Mouse (Mus musculus): ENCODE results near the gene Dbnl. TPM values are rescaled to one million over a fixed set of nuclear protein-coding genes. Genes with fewer than 3 reads are reported as not detected.

The Dbnl gene
- polyA plus RNA-seq, 1 experiment from 2014 or later: 160 TPM

DNA sequence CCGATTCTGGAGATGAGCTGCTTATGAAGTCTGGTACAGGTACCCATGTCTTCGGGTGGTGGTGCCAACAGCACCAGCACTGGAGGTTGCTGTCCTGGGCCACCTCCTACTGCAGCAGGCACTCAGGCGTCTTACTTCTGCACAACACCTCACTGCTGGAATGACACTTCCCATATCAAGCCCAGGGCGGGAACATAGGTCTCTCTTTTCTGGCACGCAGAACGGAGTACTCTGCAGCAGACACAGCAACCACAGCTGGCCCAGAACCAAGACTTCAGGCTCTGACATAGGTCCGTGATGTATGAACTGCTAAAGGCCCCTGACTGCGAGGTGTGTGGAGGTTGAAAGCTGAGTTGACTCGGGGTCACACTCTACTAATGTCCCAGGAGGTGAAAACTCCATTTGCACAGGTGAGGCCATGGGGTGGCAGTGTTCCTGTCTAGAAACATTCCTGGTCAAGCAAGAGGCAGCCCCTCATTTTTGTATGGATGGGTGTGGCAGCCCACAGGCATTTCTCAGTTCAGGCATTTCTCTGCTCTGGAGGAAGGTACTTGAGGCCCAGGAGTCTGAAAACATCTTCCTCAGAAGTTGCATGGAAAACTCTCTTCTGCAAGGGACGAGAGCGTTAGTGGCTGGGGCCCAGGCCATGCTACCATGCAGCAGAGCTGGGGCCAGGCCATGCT, 40.4 kb downstream of the Dbnl start:
- Histone ChIP-seq H3K9me3 (no peaks in the 10 kb centered on the region), H3K4me1 (replicated peaks) (no peaks in the 10 kb centered on the region), H3K27me3 (ENCODE audit: insufficient read depth, poor library complexity, severe bottlenecking) (no peaks in the 10 kb centered on the region), H3K27ac (no peak overlapping the region), H3K36me3 (peaks cover 60% of the 10 kb centered on the region), H3K4me3 (no peak overlapping the region)
- 91% methylated on average over 11 of the region's 11 CpGs for WGBS
- no peak for DNase-seq (ENCODE audit: low spot score)

- no peak overlapping the region for H3K4me3 ChIP-seq
- DNase-seq (ENCODE audit: low spot score): no peak
- H3K27me3 ChIP-seq (ENCODE audit: insufficient read depth, poor library complexity, severe bottlenecking): no peaks in the 10 kb centered on the region
- H3K4me1 ChIP-seq (replicated peaks): no peaks in the 10 kb centered on the region
- 95% methylated on average over 12 of the region's 12 CpGs for WGBS
- no peak overlapping the region for H3K27ac ChIP-seq
- H3K36me3 ChIP-seq: peaks cover 67% of the 10 kb centered on the region
- H3K9me3 ChIP-seq: no peaks in the 10 kb centered on the region
Measured at GRCm38 (mm10) chr11:5829327-5829726, 41.0 kb downstream of the Dbnl start.

- no peak overlapping the region for H3K27ac ChIP-seq
- no peaks in the 10 kb centered on the region for H3K27me3 ChIP-seq (ENCODE audit: insufficient read depth, poor library complexity, severe bottlenecking)
- no peak for DNase-seq (ENCODE audit: low spot score)
- H3K4me1 ChIP-seq (replicated peaks): peaks cover 15% of the 10 kb centered on the region
- H3K9me3 ChIP-seq: no peaks in the 10 kb centered on the region
- 85% methylated on average over 9 of the region's 9 CpGs for WGBS
- H3K36me3 ChIP-seq: peaks cover 55% of the 10 kb centered on the region
- no peak overlapping the region; the same call in 1 of the 2 replicates for H3K4me3 ChIP-seq
Measured at GRCm38 (mm10) chr11:5834506-5834905, 46.2 kb downstream of the Dbnl start.

DNA sequence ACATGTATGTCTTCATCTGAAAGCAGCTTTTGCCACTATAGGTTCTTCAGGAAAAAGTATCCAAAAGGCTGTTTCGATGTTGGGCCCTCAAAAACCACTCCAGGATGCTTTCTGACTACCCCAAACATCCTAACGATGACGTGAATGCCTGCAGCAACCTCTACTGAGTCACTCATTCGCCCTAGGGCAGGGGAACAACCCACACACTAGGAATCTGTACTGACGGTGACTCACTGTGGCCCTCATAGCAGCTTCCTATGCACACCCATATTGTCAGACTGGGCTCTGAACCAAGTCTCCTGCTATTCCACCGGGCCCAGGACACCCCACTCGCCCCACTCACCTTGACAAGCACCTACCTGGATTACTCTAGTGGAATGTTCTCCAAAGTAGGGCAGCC, 46.8 kb downstream of the Dbnl start:
- Histone ChIP-seq H3K9me3 (no peaks in the 10 kb centered on the region), H3K27ac (no peak overlapping the region), H3K27me3 (ENCODE audit: insufficient read depth, poor library complexity, severe bottlenecking) (no peaks in the 10 kb centered on the region), H3K4me3 (no peak overlapping the region), H3K4me1 (replicated peaks) (peaks cover 15% of the 10 kb centered on the region), H3K36me3 (peaks cover 49% of the 10 kb centered on the region)
- DNase-seq (ENCODE audit: low spot score): no peak
- 89% methylated on average over 7 of the region's 7 CpGs for WGBS

DNA sequence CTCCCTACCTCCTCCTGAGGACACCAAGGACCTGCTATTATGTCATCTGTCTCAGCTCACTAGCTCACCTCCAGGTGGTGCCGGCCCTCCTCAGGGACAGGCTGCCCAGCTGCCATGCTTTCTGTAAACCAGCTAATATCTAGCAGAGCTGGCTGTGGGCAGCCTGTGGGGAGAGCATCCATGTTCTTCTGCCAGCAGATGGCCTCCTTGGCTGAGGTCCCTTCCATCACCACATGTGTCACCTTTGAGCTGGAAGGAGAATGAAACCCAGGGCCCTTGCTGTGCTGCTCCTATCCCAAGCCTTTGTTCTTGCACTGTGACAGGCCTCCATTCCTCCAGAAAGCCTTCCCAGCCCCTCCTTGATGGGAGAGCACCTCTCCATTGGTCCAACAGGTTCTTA, 47.8 kb downstream of the Dbnl start:
- H3K9me3 ChIP-seq: no peaks in the 10 kb centered on the region
- WGBS: 50% methylated on average over 1 of the region's 1 CpGs
- peaks cover 40% of the 10 kb centered on the region for H3K36me3 ChIP-seq
- no peaks in the 10 kb centered on the region for H3K27me3 ChIP-seq (ENCODE audit: insufficient read depth, poor library complexity, severe bottlenecking)
- no peak overlapping the region for H3K4me3 ChIP-seq
- no peak overlapping the region for H3K27ac ChIP-seq
- H3K4me1 ChIP-seq (replicated peaks): peaks cover 15% of the 10 kb centered on the region
- DNase-seq (ENCODE audit: low spot score): peak; percentile 15

DNA sequence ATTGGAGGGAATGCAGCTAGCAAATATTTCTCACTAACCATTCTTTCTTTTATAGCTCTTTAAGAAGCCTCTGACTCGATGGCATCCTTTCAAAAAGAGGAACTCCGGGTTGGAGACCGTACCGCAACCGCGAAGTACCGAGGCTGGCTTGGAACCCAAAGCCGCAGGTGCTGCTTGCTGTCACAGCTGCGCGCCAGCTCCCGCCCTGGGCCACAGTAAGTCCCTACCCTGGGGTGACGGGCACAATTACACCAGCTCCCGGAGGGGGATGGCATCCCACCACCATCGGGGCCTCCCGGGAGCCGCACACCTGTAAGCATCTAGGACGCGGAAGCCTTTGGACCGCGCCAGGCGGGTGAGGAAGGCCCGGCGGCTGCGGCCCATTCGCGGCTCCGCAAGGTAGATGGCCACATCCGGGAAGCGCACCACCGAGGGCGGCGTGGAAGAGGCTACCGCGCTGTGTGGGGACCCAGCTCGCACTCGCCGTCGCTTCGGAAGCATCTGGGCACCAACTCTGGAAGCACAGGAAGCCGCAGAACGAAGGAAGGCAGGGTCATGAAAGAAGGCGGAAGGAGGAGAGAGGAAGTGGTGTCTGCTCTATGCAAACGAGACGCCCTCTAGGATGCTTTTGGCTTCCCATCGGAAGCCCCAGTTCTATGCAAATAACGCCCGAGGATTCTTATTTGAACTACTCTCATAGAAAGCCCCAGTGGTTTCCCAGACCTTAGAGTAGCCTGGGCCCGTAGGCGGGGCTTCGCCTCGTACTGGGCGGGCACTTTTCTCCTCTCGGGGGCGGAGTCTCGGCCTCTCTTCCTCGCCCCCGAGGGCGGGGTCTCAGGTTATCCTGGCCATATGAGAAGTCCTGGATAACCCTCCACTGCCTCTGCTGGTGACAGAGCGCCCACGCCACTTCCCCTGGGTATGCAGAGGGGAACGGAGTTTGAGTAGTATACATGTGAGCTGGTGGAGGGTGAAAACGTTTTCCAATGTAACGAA, 49.3 kb downstream of the Dbnl start, which contains the start of gene Polm:
Gene Polm, minus strand, starts transcription at position 766 of the 996 bp plus-strand sequence.
- peaks cover 25% of the 10 kb centered on the region for H3K36me3 ChIP-seq
- peak; percentile 93 for DNase-seq (ENCODE audit: low spot score)
- under 1% methylated on average over 63 of the region's 63 CpGs for WGBS
- H3K9me3 ChIP-seq: no peaks in the 10 kb centered on the region
- H3K4me3 ChIP-seq: peak within 1 kb of the TSS; percentile 68
- H3K27me3 ChIP-seq (ENCODE audit: insufficient read depth, poor library complexity, severe bottlenecking): no peaks in the 10 kb centered on the region
- H3K27ac ChIP-seq: peak within 1 kb of the TSS; percentile 88
- H3K4me1 ChIP-seq (replicated peaks): peaks cover 15% of the 10 kb centered on the region

- no peaks in the 10 kb centered on the region for H3K27me3 ChIP-seq (ENCODE audit: insufficient read depth, poor library complexity, severe bottlenecking)
- DNase-seq (ENCODE audit: low spot score): no peak
- 84% methylated on average over 7 of the region's 7 CpGs for WGBS
- H3K4me3 ChIP-seq: no peak overlapping the region
- H3K4me1 ChIP-seq (replicated peaks): peaks cover 15% of the 10 kb centered on the region
- peaks cover under 1% of the 10 kb centered on the region; the same call in 1 of the 2 replicates for H3K36me3 ChIP-seq
- H3K9me3 ChIP-seq: 0 out of 2 replicates have a peak, but pooled peaks cover 5% of the 10 kb centered on the region
- H3K27ac ChIP-seq: no peak overlapping the region
Measured at GRCm38 (mm10) chr11:5840346-5840745, 52.1 kb downstream of the Dbnl start.

DNA sequence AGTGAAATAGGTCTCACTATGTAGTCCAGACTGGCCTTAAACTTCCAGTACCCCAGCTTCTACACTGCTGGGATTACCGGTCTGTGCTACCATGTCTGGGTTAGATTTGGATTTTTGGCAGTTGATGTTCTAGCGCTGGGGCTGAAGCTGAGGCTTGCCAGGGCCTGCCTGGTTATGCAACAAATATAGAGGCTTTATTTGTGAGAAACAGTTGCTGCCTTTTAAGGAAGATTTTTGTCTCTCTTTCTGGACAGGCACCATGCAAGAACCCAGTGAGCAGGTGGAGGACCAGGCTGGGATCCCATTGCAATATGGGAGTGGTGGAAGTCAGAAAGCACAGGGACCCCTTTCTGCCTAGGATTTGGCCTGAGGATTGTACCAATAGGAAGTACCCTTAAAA, 53.5 kb downstream of the Dbnl start:
- H3K27ac ChIP-seq: no peak overlapping the region
- peaks cover 7% of the 10 kb centered on the region for H3K4me1 ChIP-seq (replicated peaks)
- 95% methylated on average over 2 of the region's 2 CpGs for WGBS
- H3K9me3 ChIP-seq: 0 out of 2 replicates have a peak, but pooled peaks cover 5% of the 10 kb centered on the region
- H3K27me3 ChIP-seq (ENCODE audit: insufficient read depth, poor library complexity, severe bottlenecking): no peaks in the 10 kb centered on the region
- H3K36me3 ChIP-seq: no peaks in the 10 kb centered on the region
- no peak for DNase-seq (ENCODE audit: low spot score)
- no peak overlapping the region for H3K4me3 ChIP-seq

- Histone ChIP-seq H3K4me1 (replicated peaks) (no peaks in the 10 kb centered on the region), H3K4me3 (no peak overlapping the region), H3K27me3 (ENCODE audit: insufficient read depth, poor library complexity, severe bottlenecking) (no peaks in the 10 kb centered on the region), H3K36me3 (no peaks in the 10 kb centered on the region), H3K27ac (no peak overlapping the region), H3K9me3 (peaks cover 9% of the 10 kb centered on the region; the same call in 1 of the 2 replicates)
- WGBS: 91% methylated on average over 3 of the region's 3 CpGs
- DNase-seq (ENCODE audit: low spot score): no peak
Measured at GRCm38 (mm10) chr11:5843131-5843530, 54.8 kb downstream of the Dbnl start.

DNA sequence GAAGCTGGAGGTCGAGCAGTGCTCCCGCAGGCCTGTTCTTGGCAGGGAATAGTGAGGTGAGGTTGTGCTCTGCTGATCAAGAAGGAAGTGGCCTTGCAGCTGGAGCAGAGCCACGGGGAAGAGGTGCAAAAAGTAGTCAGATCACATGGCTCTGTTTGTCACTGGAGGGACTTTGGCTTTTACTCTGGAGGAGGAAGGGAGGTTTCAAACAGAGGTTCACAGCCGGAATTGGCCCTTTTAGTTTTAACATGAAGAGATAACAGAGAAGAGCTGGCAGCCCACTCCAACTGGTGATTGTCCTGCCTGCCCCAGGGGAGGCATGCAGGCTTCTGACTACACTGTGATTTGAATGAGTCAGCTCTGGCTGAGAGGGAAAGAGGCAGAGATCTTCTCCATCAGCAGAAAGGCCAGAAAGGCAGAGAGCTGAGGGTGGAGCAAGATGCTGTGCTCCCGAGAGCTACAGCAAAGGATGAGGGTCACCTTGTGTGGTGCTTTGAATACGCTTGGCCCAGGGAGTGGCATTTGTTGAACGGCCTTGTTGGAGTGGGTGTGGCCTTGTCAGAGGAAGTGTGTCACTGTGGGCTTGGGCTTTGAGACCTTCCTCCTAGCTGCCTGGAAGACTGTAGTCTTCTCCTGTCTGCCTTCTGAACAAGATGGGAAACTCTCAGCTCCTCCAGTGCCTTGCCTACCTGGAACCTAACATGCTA, 58.5 kb downstream of the Dbnl start:
- Histone ChIP-seq H3K27ac (no peak overlapping the region), H3K27me3 (ENCODE audit: insufficient read depth, poor library complexity, severe bottlenecking) (no peaks in the 10 kb centered on the region), H3K4me1 (replicated peaks) (peaks cover 11% of the 10 kb centered on the region; the same call in 1 of the 2 replicates), H3K9me3 (peaks cover 9% of the 10 kb centered on the region; the same call in 1 of the 2 replicates), H3K4me3 (no peak overlapping the region), H3K36me3 (no peaks in the 10 kb centered on the region)
- no peak for DNase-seq (ENCODE audit: low spot score)
- WGBS: 73% methylated on average over 7 of the region's 7 CpGs

DNA sequence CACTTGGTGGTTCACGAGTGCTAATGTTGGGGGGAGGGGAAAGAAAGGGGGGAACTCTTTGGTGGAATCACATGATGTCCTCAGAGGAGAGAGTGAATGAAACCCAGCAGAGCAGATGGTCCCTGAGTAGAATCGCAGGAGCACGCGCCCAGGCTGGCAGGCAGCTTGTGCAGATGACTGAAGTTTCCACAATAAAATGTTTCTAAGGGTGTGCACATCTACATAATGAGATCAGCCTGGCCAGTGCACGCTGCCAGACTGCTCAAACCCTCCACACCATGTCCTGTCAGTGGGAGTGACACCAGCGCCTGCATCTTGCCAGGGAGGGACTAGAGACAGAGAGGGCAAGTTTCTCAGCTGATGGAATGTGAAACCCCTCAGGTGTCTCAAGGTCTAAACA, 60.5 kb downstream of the Dbnl start:
- no peak overlapping the region; the same call in 1 of the 2 replicates for H3K27ac ChIP-seq
- 60% methylated on average over 6 of the region's 6 CpGs for WGBS
- no peaks in the 10 kb centered on the region for H3K36me3 ChIP-seq
- H3K4me1 ChIP-seq (replicated peaks): peaks cover 15% of the 10 kb centered on the region; the same call in 1 of the 2 replicates
- peak; percentile 12 for DNase-seq (ENCODE audit: low spot score)
- peaks cover 4% of the 10 kb centered on the region; the same call in 1 of the 2 replicates for H3K9me3 ChIP-seq
- H3K4me3 ChIP-seq: no peak overlapping the region
- H3K27me3 ChIP-seq (ENCODE audit: insufficient read depth, poor library complexity, severe bottlenecking): no peaks in the 10 kb centered on the region

- Histone ChIP-seq H3K27me3 (ENCODE audit: insufficient read depth, poor library complexity, severe bottlenecking) (no peaks in the 10 kb centered on the region), H3K27ac (no peak overlapping the region; the same call in 1 of the 2 replicates), H3K4me3 (no peak overlapping the region), H3K36me3 (no peaks in the 10 kb centered on the region), H3K4me1 (replicated peaks) (peaks cover 15% of the 10 kb centered on the region; the same call in 1 of the 2 replicates), H3K9me3 (peaks cover 4% of the 10 kb centered on the region; the same call in 1 of the 2 replicates)
- 79% methylated on average over 2 of the region's 2 CpGs for WGBS
- no peak for DNase-seq (ENCODE audit: low spot score)
Measured at GRCm38 (mm10) chr11:5849316-5849715, 61.0 kb downstream of the Dbnl start.

Data from hindbrain, embryonic 10.5 days (tissue).